Mouse (Mus musculus) small intestine, adult 2 months (tissue): ENCODE measurements around the gene Syna.

Source experiments
- CTCF ChIP-seq: fragments of 200-500 bp; IDR thresholded peaks from 2 replicates; pipeline ENCODE4 v1.5.1; 2012; ENCODE audit warnings: low read depth, mild to moderate bottlenecking, control low read depth, inconsistent platforms, low read length, moderate library complexity, mixed read lengths; ENCODE audit not compliant: insufficient replicate concordance, insufficient read length; ENCODE audit errors: extremely low read depth
- POLR2A ChIP-seq: fragments of 200-500 bp; IDR thresholded peaks from 2 replicates; pipeline ENCODE4 v1.6.1; 2012; ENCODE audit warnings: low read depth, mild to moderate bottlenecking, control low read depth, inconsistent platforms, low read length, moderate library complexity

- TF ChIP-seq CTCF (no peak), POLR2A (no peak)
Observed at GRCm38 (mm10) chr5:134531585-134531984, 28.4 kb downstream of the Syna start.
